Mouse (Mus musculus): ENCODE measurements around the gene 3830403N18Rik. TPM values are rescaled to one million over a fixed set of nuclear protein-coding genes. Genes with fewer than 3 reads are reported as not detected.

3830403N18Rik gene
- not detected for total RNA-seq (2023)

DNA sequence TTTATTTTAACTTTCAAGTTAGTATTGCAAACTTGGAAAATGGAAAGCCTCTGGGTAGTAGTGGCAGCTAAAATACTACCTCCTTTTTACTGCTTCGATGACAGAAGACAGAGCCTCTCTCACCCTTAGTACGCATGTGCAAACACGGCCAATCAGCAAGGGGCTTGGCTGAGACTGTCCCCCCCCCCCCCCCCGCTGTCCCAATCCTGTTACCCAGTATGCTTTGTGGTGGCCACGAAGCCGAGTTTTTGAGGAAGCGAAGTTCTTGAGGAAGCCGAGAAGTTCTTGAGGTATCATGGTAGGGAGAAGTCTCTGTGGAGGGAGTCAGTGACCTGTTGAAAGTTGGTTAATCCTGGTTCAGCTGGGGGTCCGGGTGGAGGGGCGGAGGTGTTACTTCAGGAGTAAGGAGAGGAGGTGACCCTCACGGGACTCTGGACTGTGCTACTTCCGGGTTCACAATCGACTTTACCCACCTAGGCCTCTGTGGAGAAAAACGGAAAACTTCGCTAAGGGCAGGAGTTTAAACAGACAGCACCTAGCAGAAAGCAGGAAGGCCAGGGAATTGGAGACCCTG lies at the start of gene 3830403N18Rik:
Gene 3830403N18Rik (plus strand): TSS at position 237 of the 574 bp plus-strand sequence.

Other genes starting within 250 kb of the 3830403N18Rik start
- gene Gm773, start 76.3 kb downstream of the 3830403N18Rik start, total RNA-seq (2023): not detected
- 0.15 TPM for gene Zfp449, start 209.8 kb downstream of the 3830403N18Rik start, total RNA-seq (2023)
- gene Smim10l2a, start 238.0 kb downstream of the 3830403N18Rik start, total RNA-seq (2023): 0.62 TPM

All from CD4-positive naive resting alpha-beta T cell, adult 57 days (primary cell).